Mouse (Mus musculus) hindbrain, embryonic 10.5 days (tissue): ENCODE measurements around the gene Upp1. TPM values are rescaled to one million over a fixed set of nuclear protein-coding genes. Genes with fewer than 3 reads are reported as not detected.

Experiments used
- polyA plus RNA-seq: library from polyadenylated mRNA; unstranded; fragments of >200 nt; fragmentation: Nextera tagmentation; extraction: Ambion mirVana; gene quantifications from 2 replicates; pipeline ENCODE4 v1.2.1, GENCODE M21; 2016

Gene Upp1
- polyA plus RNA-seq, 1 experiment from 2014 or later, result 12.0 TPM

Other genes with a start within 250 kb of the Upp1 start
- gene Pkd1l1, start 144.8 kb upstream of the Upp1 start, polyA plus RNA-seq, result 0.03 TPM in 1 of 2 replicates, not detected in the other
- 15.1 and 22.4 TPM in 2 replicates for gene Hus1, start 106.9 kb upstream of the Upp1 start, polyA plus RNA-seq
- gene Gm11992, start 69.5 kb upstream of the Upp1 start, polyA plus RNA-seq, result 1.2 and 1.3 TPM in 2 replicates
- 0.14 TPM in 1 of 2 replicates, not detected in the other for gene Sun3, start 69.1 kb upstream of the Upp1 start, polyA plus RNA-seq
- 0.01 TPM in 2 replicates for gene Abca13, start 73.8 kb downstream of the Upp1 start, polyA plus RNA-seq